Mouse (Mus musculus) midbrain, embryonic 15.5 days (tissue): ENCODE results near the gene Adamts14. TPM values are rescaled to one million over a fixed set of nuclear protein-coding genes. Genes with fewer than 3 reads are reported as not detected.

ENCODE experiments used
- ATAC-seq: fragments of 200-750 bp; cut with Nextera tagmentation; replicated peaks from 2 replicates; pipeline ENCODE4 v1.8.0; 2017; ENCODE audit warnings: moderate TSS enrichment
- H3K27ac ChIP-seq: fragments of 300-500 bp; sonication (generic); 2 replicates; pipeline ENCODE4 v1.5.1; 2015; ENCODE audit warnings: mild to moderate bottlenecking, inconsistent platforms
- H3K27me3 ChIP-seq: fragments of 300-500 bp; sonication (generic); replicated peaks from 2 replicates; pipeline ENCODE4 v1.6.1; 2015; ENCODE audit warnings: inconsistent platforms
- H3K36me3 ChIP-seq: fragments of 300-500 bp; sonication (generic); replicated peaks from 2 replicates; pipeline ENCODE4 v1.6.1; 2015; ENCODE audit warnings: inconsistent platforms
- H3K4me1 ChIP-seq: fragments of 300-500 bp; sonication (generic); 2 replicates; pipeline ENCODE4 v1.6.1; 2015; ENCODE audit warnings: inconsistent platforms
- H3K4me2 ChIP-seq: fragments of 300-500 bp; sonication (generic); 2 replicates; pipeline ENCODE4 v1.6.1; 2015; ENCODE audit warnings: inconsistent platforms, mild to moderate bottlenecking, moderate library complexity
- H3K4me3 ChIP-seq: fragments of 300-500 bp; sonication (generic); 2 replicates; pipeline ENCODE4 v1.5.1; 2015; ENCODE audit warnings: mild to moderate bottlenecking, inconsistent platforms
- H3K9ac ChIP-seq: fragments of 300-500 bp; sonication (generic); 2 replicates; pipeline ENCODE4 v1.6.1; 2015; ENCODE audit warnings: mild to moderate bottlenecking, inconsistent platforms
- H3K9me3 ChIP-seq: fragments of 300-500 bp; sonication (generic); 2 replicates; pipeline ENCODE4 v1.6.1; 2016; ENCODE audit warnings: inconsistent platforms
- WGBS: fragments of 180-500 bp; shearing (Covaris S2); methylation state at CpG from one replicate; pipeline ENCODE4 v1.1.7; 2015; ENCODE audit warnings: mixed read lengths; 5-methylcytosine and 5-hydroxymethylcytosine counted together
- polyA plus RNA-seq: library from polyadenylated mRNA; unstranded; fragments of >200 nt; fragmentation: Nextera tagmentation; extraction: Ambion mirVana; gene quantifications from 2 replicates; pipeline ENCODE4 v1.2.1, GENCODE M21; 2015

The Adamts14 gene
- polyA plus RNA-seq, 1 experiment from 2014 or later: 0.43 TPM

DNA sequence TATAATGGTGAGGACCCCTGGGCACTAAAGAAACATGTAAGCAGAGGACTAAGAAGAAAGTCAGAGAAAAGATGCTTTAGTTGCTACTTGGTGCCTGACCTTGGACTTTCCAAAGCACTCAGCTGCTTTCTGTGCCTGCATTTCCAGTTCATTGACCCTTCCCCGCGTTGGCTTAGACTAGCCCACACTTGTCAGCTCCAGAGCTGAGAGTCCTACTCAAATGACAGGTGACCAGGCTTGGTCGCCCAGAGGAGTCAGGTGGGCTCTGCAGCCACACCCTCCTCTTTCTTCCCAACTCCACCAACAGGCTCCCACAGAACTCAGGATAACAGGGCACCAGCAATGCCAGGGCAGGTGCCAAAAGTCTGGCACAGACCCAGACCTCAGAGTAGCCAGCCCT, 110.9 kb downstream of the Adamts14 start:
- Histone ChIP-seq H3K4me3 (no peak overlapping the region), H3K4me1 (no peaks in the 10 kb centered on the region), H3K9me3 (no peaks in the 10 kb centered on the region), H3K9ac (no peak overlapping the region), H3K27ac (no peak overlapping the region), H3K27me3 (no peaks in the 10 kb centered on the region), H3K4me2 (no peak overlapping the region), H3K36me3 (no peaks in the 10 kb centered on the region)
- no peak for ATAC-seq
- 83% methylated on average over 3 of the region's 3 CpGs for WGBS

DNA sequence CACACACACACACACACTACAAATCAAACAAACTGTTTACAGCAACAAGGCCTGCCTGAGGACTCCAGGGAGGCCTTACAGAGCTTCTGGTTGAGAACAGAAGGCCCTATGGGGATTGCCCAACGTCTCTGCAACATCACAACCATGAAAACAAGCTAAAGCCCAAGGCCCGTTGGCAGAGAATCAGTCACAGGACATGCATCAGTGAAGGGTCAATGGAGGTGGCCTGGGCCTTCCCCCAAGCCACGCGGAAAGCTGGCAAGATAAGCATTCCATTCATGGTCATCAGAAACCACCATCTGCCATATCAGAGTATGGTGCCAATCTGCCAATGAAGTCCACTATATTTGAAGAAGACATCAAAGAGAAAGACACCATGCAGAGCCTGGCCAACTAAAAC, 112.6 kb downstream of the Adamts14 start:
- 77% methylated on average over 4 of the region's 4 CpGs for WGBS

DNA sequence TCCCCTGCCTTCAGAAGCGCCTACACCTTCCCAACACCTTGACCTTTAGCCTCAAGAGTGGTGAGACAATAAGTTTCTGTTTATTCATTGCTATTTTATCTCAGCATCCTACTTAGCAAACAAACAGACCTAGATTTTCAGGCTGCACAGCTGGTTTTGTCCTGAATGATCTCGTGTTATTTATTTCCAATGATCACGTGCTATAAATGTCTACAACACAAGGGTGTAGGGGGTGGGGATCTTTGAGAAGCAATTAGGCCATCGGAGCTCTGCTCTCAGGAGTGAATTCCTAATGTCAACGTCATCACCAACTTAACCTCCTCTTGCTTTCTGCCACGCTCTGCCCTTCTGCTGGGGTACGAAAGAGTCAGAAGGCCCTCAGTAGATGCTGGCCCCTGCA, 113.1 kb downstream of the Adamts14 start:
- Histone ChIP-seq H3K27ac (no peak overlapping the region), H3K4me1 (no peaks in the 10 kb centered on the region), H3K27me3 (no peaks in the 10 kb centered on the region), H3K36me3 (no peaks in the 10 kb centered on the region), H3K4me2 (no peak overlapping the region), H3K4me3 (no peak overlapping the region), H3K9me3 (no peaks in the 10 kb centered on the region), H3K9ac (no peak overlapping the region)
- no peak for ATAC-seq
- WGBS: 84% methylated on average over 7 of the region's 7 CpGs

More for the DNA sequence above, 112.6 kb downstream of the Adamts14 start:
- H3K4me1 ChIP-seq: no peaks in the 10 kb centered on the region
- H3K36me3 ChIP-seq: no peaks in the 10 kb centered on the region
- H3K4me2 ChIP-seq: no peak overlapping the region
- H3K27me3 ChIP-seq: no peaks in the 10 kb centered on the region
- H3K27ac ChIP-seq: no peak overlapping the region
- no peak overlapping the region for H3K9ac ChIP-seq
- no peak overlapping the region for H3K4me3 ChIP-seq
- ATAC-seq: no peak
- no peaks in the 10 kb centered on the region for H3K9me3 ChIP-seq

GRCm38 (mm10) chr10:61158594-61158993, 114.6 kb downstream of the Adamts14 start:
- Histone ChIP-seq H3K4me3 (no peak overlapping the region), H3K9me3 (no peaks in the 10 kb centered on the region), H3K36me3 (no peaks in the 10 kb centered on the region), H3K27me3 (no peaks in the 10 kb centered on the region), H3K4me2 (no peak overlapping the region), H3K27ac (no peak overlapping the region), H3K4me1 (no peaks in the 10 kb centered on the region), H3K9ac (no peak overlapping the region)
- no peak for ATAC-seq
- 90% methylated on average over 3 of the region's 3 CpGs for WGBS

- Histone ChIP-seq H3K27ac (no peak overlapping the region), H3K4me1 (no peaks in the 10 kb centered on the region), H3K9ac (no peak overlapping the region), H3K36me3 (no peaks in the 10 kb centered on the region), H3K9me3 (no peaks in the 10 kb centered on the region), H3K4me2 (no peak overlapping the region), H3K27me3 (no peaks in the 10 kb centered on the region), H3K4me3 (no peak overlapping the region)
- 97% methylated on average over 2 of the region's 2 CpGs for WGBS
- no peak for ATAC-seq
Observed at GRCm38 (mm10) chr10:61156453-61156852, 116.8 kb downstream of the Adamts14 start.

GRCm38 (mm10) chr10:61155611-61156010, 117.6 kb downstream of the Adamts14 start:
- Histone ChIP-seq H3K9ac (no peak overlapping the region), H3K36me3 (no peaks in the 10 kb centered on the region), H3K4me3 (no peak overlapping the region), H3K27me3 (no peaks in the 10 kb centered on the region), H3K4me2 (no peak overlapping the region), H3K9me3 (no peaks in the 10 kb centered on the region), H3K4me1 (no peaks in the 10 kb centered on the region), H3K27ac (no peak overlapping the region)
- no peak for ATAC-seq
- 78% methylated on average over 3 of the region's 3 CpGs for WGBS

- Histone ChIP-seq H3K27me3 (no peaks in the 10 kb centered on the region), H3K36me3 (no peaks in the 10 kb centered on the region), H3K4me2 (no peak overlapping the region), H3K4me3 (no peak overlapping the region), H3K9me3 (no peaks in the 10 kb centered on the region), H3K4me1 (no peaks in the 10 kb centered on the region), H3K27ac (no peak overlapping the region), H3K9ac (no peak overlapping the region)
- ATAC-seq: no peak
Observed at GRCm38 (mm10) chr10:61152131-61152530, 121.1 kb downstream of the Adamts14 start.

GRCm38 (mm10) chr10:61150616-61151015, 122.6 kb downstream of the Adamts14 start:
- H3K36me3 ChIP-seq: no peaks in the 10 kb centered on the region
- H3K27ac ChIP-seq: no peak overlapping the region
- no peak overlapping the region for H3K4me3 ChIP-seq
- 57% methylated on average over 6 of the region's 6 CpGs for WGBS
- H3K9me3 ChIP-seq: no peaks in the 10 kb centered on the region
- H3K4me1 ChIP-seq: peaks cover 2% of the 10 kb centered on the region
- no peak overlapping the region for H3K4me2 ChIP-seq
- no peak overlapping the region for H3K9ac ChIP-seq
- H3K27me3 ChIP-seq: no peaks in the 10 kb centered on the region
- no peak for ATAC-seq

GRCm38 (mm10) chr10:61149476-61149875, 123.8 kb downstream of the Adamts14 start:
- Histone ChIP-seq H3K9me3 (no peaks in the 10 kb centered on the region), H3K4me3 (no peak overlapping the region), H3K4me1 (peaks cover 8% of the 10 kb centered on the region), H3K36me3 (no peaks in the 10 kb centered on the region), H3K4me2 (no peak overlapping the region), H3K27me3 (no peaks in the 10 kb centered on the region), H3K9ac (no peak overlapping the region), H3K27ac (no peak overlapping the region)
- ATAC-seq: no peak
- WGBS: 84% methylated on average over 3 of the region's 3 CpGs

GRCm38 (mm10) chr10:61147157-61148040, 125.8 kb downstream of the Adamts14 start, which contains the start of gene Sgpl1:
Gene Sgpl1 (minus strand): TSS chr10:61147703.
- Histone ChIP-seq H3K4me3 (peak within 1 kb of the TSS; percentile 60), H3K9me3 (no peaks in the 10 kb centered on the region), H3K27ac (peak within 1 kb of the TSS; percentile 87), H3K4me1 (peaks cover 13% of the 10 kb centered on the region), H3K27me3 (no peaks in the 10 kb centered on the region), H3K36me3 (no peaks in the 10 kb centered on the region), H3K4me2 (peak within 1 kb of the TSS; percentile 81), H3K9ac (peak within 1 kb of the TSS; percentile 88)
- under 1% methylated on average over 82 of the region's 82 CpGs for WGBS
- peak; percentile 90 for ATAC-seq

Other genes with a start within 250 kb of the Adamts14 start
- gene Pcbd1, start 184.1 kb downstream of the Adamts14 start, polyA plus RNA-seq: 40.7 and 44.2 TPM in 2 replicates
- gene Sgpl1, start 125.7 kb downstream of the Adamts14 start, polyA plus RNA-seq: 50.6 and 51.8 TPM in 2 replicates
- not detected in 2 replicates for gene Tbata, start 101.5 kb downstream of the Adamts14 start, polyA plus RNA-seq
- 0.06 TPM in 1 of 2 replicates, not detected in the other for gene Prf1, start 24.4 kb upstream of the Adamts14 start, polyA plus RNA-seq
- gene Pald1, start 110.1 kb upstream of the Adamts14 start, polyA plus RNA-seq: 22.5 and 23.7 TPM in 2 replicates
- 0.10 and 0.28 TPM in 2 replicates for gene Nodal, start 144.5 kb upstream of the Adamts14 start, polyA plus RNA-seq
- gene Eif4ebp2, start 179.2 kb upstream of the Adamts14 start, polyA plus RNA-seq: 65.8 and 71.3 TPM in 2 replicates
- gene Lrrc20, start 202.4 kb upstream of the Adamts14 start, polyA plus RNA-seq: 18.1 TPM in 2 replicates